Mouse (Mus musculus) gastrocnemius, postnatal 4 days (tissue): ENCODE measurements around the gene Htr3a. TPM values are rescaled to one million over a fixed set of nuclear protein-coding genes. Genes with fewer than 3 reads are reported as not detected.

Experiments used
- DNase-seq, 2 experiments: peaks; one replicate each; pipeline ENCODE4 v3.0.0; 2021 to 2022; ENCODE audit warnings: low spot score in 2 of 2, mixed read lengths in 2 of 2
- total RNA-seq, 2 experiments: library from RNA; stranded (reverse); gene quantifications; 2 replicates each; pipeline ENCODE4 v1.2.3; 2021

Htr3a gene
- total RNA-seq, 2 experiments from 2014 or later: not detected

GRCm38 (mm10) chr9:48849531-48849930, 61.4 kb downstream of the Htr3a start:
- no peak for DNase-seq

Other genes with a start within 250 kb of the Htr3a start
- 10 to 100 TPM; 13.7 to 16.4 TPM for gene Zbtb16, start 74.9 kb downstream of the Htr3a start, total RNA-seq
- gene Htr3b, start 53.9 kb upstream of the Htr3a start, total RNA-seq: not detected
- 100 to 1,000 TPM; 133 to 173 TPM for gene Usp28, start 74.3 kb upstream of the Htr3a start, total RNA-seq
- gene Zw10, start 144.5 kb upstream of the Htr3a start, total RNA-seq: 10 to 100 TPM; 13.3 to 16.2 TPM
- gene Tmprss5, start 170.2 kb upstream of the Htr3a start, total RNA-seq: 1 to 10 TPM in 1 of 2 experiments, under 1 TPM in 1; 0.91 to 2.8 TPM